ENCODE assay signal across 8 mouse cellular contexts in genomic region chr4:63494967-63495914, GRCm38 (mm10). TPM values are rescaled to one million over a fixed set of nuclear protein-coding genes. Genes with fewer than 3 reads are reported as not detected.
DNase-seq lines count a peak whose midpoint lies in the region; ATAC-seq lines count a peak whose summit lies in the region.

No protein-coding gene starts in this region.

- H3K4me1 ChIP-seq in embryonic facial prominence, embryonic 12.5 days, result peaks cover 28% of the 10 kb centered on the region; the same call in 1 of the 2 replicates
- peaks cover 6% of the 10 kb centered on the region for H3K4me1 ChIP-seq in heart, embryonic 16.5 days (ENCODE audit: control insufficient read depth, insufficient read depth, low read length)

- peak overlapping the region; percentile 67 for H3K9ac ChIP-seq in embryonic facial prominence, embryonic 12.5 days
- H3K9ac ChIP-seq in heart, embryonic 16.5 days (ENCODE audit: low read length), result peak overlapping the region; percentile 80

- peak; percentile 33 to 61 for DNase-seq in spleen, adult 18-20 months
- no peak for DNase-seq in spleen, adult 12 weeks (ENCODE audit: low spot score)
- peak; percentile 66 for DNase-seq in kidney, postnatal 14 days
- peak; percentile 53 for DNase-seq in lung, postnatal 36 days
- peak; percentile 52 for DNase-seq in right cerebral cortex, postnatal 4 days

- H3K27me3 ChIP-seq in embryonic facial prominence, embryonic 12.5 days, result peaks cover 21% of the 10 kb centered on the region
- peaks cover 24% of the 10 kb centered on the region for H3K27me3 ChIP-seq in heart, embryonic 16.5 days (ENCODE audit: control insufficient read depth, insufficient read depth, low read length)

- under 1% methylated on average over 96 of the region's 107 CpGs for WGBS in embryonic facial prominence, embryonic 12.5 days
- under 1% methylated on average over 107 of the region's 107 CpGs for WGBS in heart, embryonic 16.5 days

- H3K4me3 ChIP-seq in embryonic facial prominence, embryonic 12.5 days, result peak overlapping the region; percentile 65
- peak overlapping the region; percentile 74 for H3K4me3 ChIP-seq in heart, embryonic 16.5 days (ENCODE audit: low read length)

- ATAC-seq in embryonic facial prominence, embryonic 12.5 days (ENCODE audit: insufficient number of reproducible peaks, insufficient read depth, low FRiP score, low TSS enrichment), result peak; percentile 43; the same call in 1 of the 2 replicates
- ATAC-seq in heart, embryonic 16.5 days (replicated peaks; ENCODE audit: extremely low read depth, insufficient read depth, low FRiP score), result peak; percentile 34
- ATAC-seq in erythroid progenitor cell, adult 5-6 weeks (replicated peaks; ENCODE audit: low FRiP score, poor library complexity, severe bottlenecking), result no peak

- H3K27ac ChIP-seq in embryonic facial prominence, embryonic 12.5 days, result 0 out of 2 replicates have a peak overlapping the region, but pooled peaks have one; percentile 30
- H3K27ac ChIP-seq in heart, embryonic 16.5 days (ENCODE audit: low read length), result no peak overlapping the region

- no peaks in the 10 kb centered on the region for H3K36me3 ChIP-seq in embryonic facial prominence, embryonic 12.5 days
- H3K36me3 ChIP-seq in heart, embryonic 16.5 days (ENCODE audit: control insufficient read depth, insufficient read depth), result no peaks in the 10 kb centered on the region

- H3K9me3 ChIP-seq in embryonic facial prominence, embryonic 12.5 days, result no peaks in the 10 kb centered on the region
- H3K9me3 ChIP-seq in heart, embryonic 16.5 days (replicated peaks; ENCODE audit: control insufficient read depth, low read length), result no peaks in the 10 kb centered on the region

- H3K4me2 ChIP-seq in embryonic facial prominence, embryonic 12.5 days (replicated peaks), result peak overlapping the region; percentile 94
- peak overlapping the region; percentile 91 for H3K4me2 ChIP-seq in heart, embryonic 16.5 days (ENCODE audit: low read depth, low read length)

RNA-seq across cellular contexts. Expression of gene Whrn, which starts 0.6 kb away (rescaled TPM):
- 7.1 and 8.6 TPM in 2 replicates for polyA plus RNA-seq in embryonic facial prominence, embryonic 12.5 days (2016; fragmentation: Nextera tagmentation; extraction: Ambion mirVana)
- polyA plus RNA-seq in heart, embryonic 16.5 days (2015; fragmentation: Nextera tagmentation; extraction: Ambion mirVana), result 1.8 and 2.6 TPM in 2 replicates
- 0.84 TPM in 1 of 2 replicates, not detected in the other for total RNA-seq in erythroid progenitor cell, adult 5-6 weeks (2015; ENCODE audit: low replicate concordance)
- 0.77 TPM in 1 of 2 replicates, not detected in the other for total RNA-seq in erythroid progenitor cell, adult 5-6 weeks (2017; ENCODE audit: low replicate concordance)

RNA-seq across cellular contexts. Expression of gene Atp6v1g1, which starts 49.3 kb away (rescaled TPM):
- 302 TPM in 2 replicates for polyA plus RNA-seq in embryonic facial prominence, embryonic 12.5 days (2016; fragmentation: Nextera tagmentation; extraction: Ambion mirVana)
- 238 and 243 TPM in 2 replicates for polyA plus RNA-seq in heart, embryonic 16.5 days (2015; fragmentation: Nextera tagmentation; extraction: Ambion mirVana)
- 83.0 and 91.2 TPM in 2 replicates for total RNA-seq in erythroid progenitor cell, adult 5-6 weeks (2015; ENCODE audit: low replicate concordance)
- 52.5 and 69.6 TPM in 2 replicates for total RNA-seq in erythroid progenitor cell, adult 5-6 weeks (2017; ENCODE audit: low replicate concordance)
